Mouse (Mus musculus): Measurements from ENCODE around the gene Cryba2. TPM values are rescaled to one million over a fixed set of nuclear protein-coding genes. Genes with fewer than 3 reads are reported as not detected.

Gene Cryba2
- polyA plus RNA-seq, 2 experiments, result not detected

GRCm38 (mm10) chr1:74927621-74928296 is 34.8 kb upstream of the Cryba2 start:
- ATAC-seq (ENCODE audit: insufficient read depth) (no peak), DNase-seq (ENCODE audit: low read depth in 3 of 3, low spot score in 3 of 3) (no peak)
- TF ChIP-seq EP300 (IDR thresholded peaks at IDR 0.05; ENCODE audit: low read depth) (no peak), CTCF (IDR thresholded peaks at IDR 0.05; ENCODE audit: low read depth) (no peak)
- Histone ChIP-seq H3K4me1 (replicated peaks; ENCODE audit: control insufficient read depth in 2 of 2, insufficient read depth in 2 of 2, low read length in 1 of 2) (no peaks in the 10 kb centered on the region), H3K36me3 (replicated peaks; ENCODE audit: control insufficient read depth, insufficient read depth, low read depth) (no peaks in the 10 kb centered on the region), H3K4me3 (ENCODE audit: insufficient read depth in 1 of 2, low read depth in 2 of 2, low read length in 2 of 2) (no peak overlapping the region), H3K9ac (replicated peaks) (no peak overlapping the region), H3K27ac (no peak overlapping the region), H3K27me3 (ENCODE audit: control insufficient read depth, insufficient read depth, low read length) (no peaks in the 10 kb centered on the region), H3K9me3 (ENCODE audit: control insufficient read depth, low read length) (no peaks in the 10 kb centered on the region), H3K4me2 (ENCODE audit: low read depth) (no peak overlapping the region)
- WGBS (ENCODE audit: insufficient replicate concordance), result 72% methylated on average over 9 of the region's 9 CpGs

- ATAC-seq (ENCODE audit: insufficient read depth) (no peak), DNase-seq (ENCODE audit: low read depth in 3 of 3, low spot score in 3 of 3) (no peak)
- Histone ChIP-seq H3K4me3 (ENCODE audit: insufficient read depth in 1 of 2, low read depth in 2 of 2, low read length in 2 of 2) (no peak overlapping the region), H3K4me1 (replicated peaks; ENCODE audit: control insufficient read depth in 2 of 2, insufficient read depth in 2 of 2, low read length in 1 of 2) (no peaks in the 10 kb centered on the region), H3K27me3 (ENCODE audit: control insufficient read depth, insufficient read depth, low read length) (no peaks in the 10 kb centered on the region), H3K4me2 (ENCODE audit: low read depth) (no peak overlapping the region), H3K36me3 (replicated peaks; ENCODE audit: control insufficient read depth, insufficient read depth, low read depth) (no peaks in the 10 kb centered on the region), H3K9me3 (ENCODE audit: control insufficient read depth, low read length) (no peaks in the 10 kb centered on the region), H3K9ac (replicated peaks) (no peak overlapping the region), H3K27ac (no peak overlapping the region)
- TF ChIP-seq EP300 (IDR thresholded peaks at IDR 0.05; ENCODE audit: low read depth) (no peak), CTCF (IDR thresholded peaks at IDR 0.05; ENCODE audit: low read depth) (peak; percentile 89)
- 34% methylated on average over 6 of the region's 6 CpGs for WGBS (ENCODE audit: insufficient replicate concordance)
These were observed 33.8 kb upstream of the Cryba2 start for GRCm38 (mm10) chr1:74926721-74927120.

GRCm38 (mm10) chr1:74924464-74924863 is 31.5 kb upstream of the Cryba2 start:
- DNase-seq (ENCODE audit: low read depth in 3 of 3, low spot score in 3 of 3), result no peak
- H3K4me1 ChIP-seq (replicated peaks; ENCODE audit: control insufficient read depth in 2 of 2, insufficient read depth in 2 of 2, low read length in 1 of 2), result no peaks in the 10 kb centered on the region
- 48% methylated on average over 4 of the region's 4 CpGs for WGBS (ENCODE audit: insufficient replicate concordance)
- no peak overlapping the region for H3K4me3 ChIP-seq (ENCODE audit: insufficient read depth in 1 of 2, low read depth in 2 of 2, low read length in 2 of 2)
- no peaks in the 10 kb centered on the region for H3K9me3 ChIP-seq (ENCODE audit: control insufficient read depth, low read length)
- no peak for ATAC-seq (ENCODE audit: insufficient read depth)
- H3K9ac ChIP-seq (replicated peaks), result no peak overlapping the region
- no peaks in the 10 kb centered on the region for H3K27me3 ChIP-seq (ENCODE audit: control insufficient read depth, insufficient read depth, low read length)
- no peak overlapping the region for H3K27ac ChIP-seq
- TF ChIP-seq EP300 (IDR thresholded peaks at IDR 0.05; ENCODE audit: low read depth) (no peak), CTCF (IDR thresholded peaks at IDR 0.05; ENCODE audit: low read depth) (no peak)
- no peak overlapping the region for H3K4me2 ChIP-seq (ENCODE audit: low read depth)
- no peaks in the 10 kb centered on the region for H3K36me3 ChIP-seq (replicated peaks; ENCODE audit: control insufficient read depth, insufficient read depth, low read depth)

- Histone ChIP-seq H3K9me3 (ENCODE audit: control insufficient read depth, low read length) (no peaks in the 10 kb centered on the region), H3K9ac (replicated peaks) (no peak overlapping the region), H3K4me3 (ENCODE audit: insufficient read depth in 1 of 2, low read depth in 2 of 2, low read length in 2 of 2) (no peak overlapping the region), H3K27ac (no peak overlapping the region), H3K4me2 (ENCODE audit: low read depth) (no peak overlapping the region), H3K27me3 (ENCODE audit: control insufficient read depth, insufficient read depth, low read length) (no peaks in the 10 kb centered on the region), H3K36me3 (replicated peaks; ENCODE audit: control insufficient read depth, insufficient read depth, low read depth) (no peaks in the 10 kb centered on the region), H3K4me1 (replicated peaks; ENCODE audit: control insufficient read depth in 2 of 2, insufficient read depth in 2 of 2, low read length in 1 of 2) (no peaks in the 10 kb centered on the region)
- peak; percentile 56 for TF ChIP-seq CTCF (IDR thresholded peaks at IDR 0.05; ENCODE audit: low read depth)
- no peak for TF ChIP-seq EP300 (IDR thresholded peaks at IDR 0.05; ENCODE audit: low read depth)
- WGBS (ENCODE audit: insufficient replicate concordance), result 19% methylated on average over 13 of the region's 13 CpGs
- DNase-seq (ENCODE audit: low read depth in 3 of 3, low spot score in 3 of 3), result no peak
- ATAC-seq (ENCODE audit: insufficient read depth), result no peak
These were observed 22.8 kb upstream of the Cryba2 start for GRCm38 (mm10) chr1:74915706-74916105.

GRCm38 (mm10) chr1:74902191-74902590 is 9.2 kb upstream of the Cryba2 start:
- H3K27ac ChIP-seq, result no peak overlapping the region
- H3K9ac ChIP-seq (replicated peaks), result no peak overlapping the region
- DNase-seq (ENCODE audit: low read depth in 3 of 3, low spot score in 3 of 3) (no peak), ATAC-seq (ENCODE audit: insufficient read depth) (no peak)
- H3K27me3 ChIP-seq (ENCODE audit: control insufficient read depth, insufficient read depth, low read length), result peaks cover 29% of the 10 kb centered on the region
- H3K9me3 ChIP-seq (ENCODE audit: control insufficient read depth, low read length), result no peaks in the 10 kb centered on the region
- no peaks in the 10 kb centered on the region for H3K4me1 ChIP-seq (replicated peaks; ENCODE audit: control insufficient read depth in 2 of 2, insufficient read depth in 2 of 2, low read length in 1 of 2)
- no peak for TF ChIP-seq EP300 (IDR thresholded peaks at IDR 0.05; ENCODE audit: low read depth)
- TF ChIP-seq CTCF (IDR thresholded peaks at IDR 0.05; ENCODE audit: low read depth), result no peak
- H3K4me2 ChIP-seq (ENCODE audit: low read depth), result no peak overlapping the region
- 21% methylated on average over 6 of the region's 6 CpGs for WGBS (ENCODE audit: insufficient replicate concordance)
- H3K36me3 ChIP-seq (replicated peaks; ENCODE audit: control insufficient read depth, insufficient read depth, low read depth), result no peaks in the 10 kb centered on the region
- no peak overlapping the region for H3K4me3 ChIP-seq (ENCODE audit: insufficient read depth in 1 of 2, low read depth in 2 of 2, low read length in 2 of 2)
